Mouse (Mus musculus): Measurements from ENCODE around the gene Nup214. TPM values are rescaled to one million over a fixed set of nuclear protein-coding genes. Genes with fewer than 3 reads are reported as not detected.
A peak's percentile ranks its signal among the peaks of the same experiment; 100 is the strongest.

Gene Nup214
- 53.5 and 54.0 TPM in 2 replicates for polyA plus RNA-seq (2014; fragmentation: Nextera tagmentation; extraction: Ambion mirVana)

- peak within 1 kb of the TSS; percentile 98 for H3K4me3 ChIP-seq (ENCODE audit: low read depth, low read length)
- peaks cover 20% of the 10 kb centered on the region for H3K36me3 ChIP-seq (ENCODE audit: control insufficient read depth, insufficient read depth, low read length)
- H3K4me2 ChIP-seq, result peak within 1 kb of the TSS; percentile 98
- ATAC-seq (replicated peaks; ENCODE audit: insufficient number of reproducible peaks, low FRiP score, low TSS enrichment), result peak; percentile 98
- H3K9me3 ChIP-seq (replicated peaks; ENCODE audit: control insufficient read depth, low read length), result no peaks in the 10 kb centered on the region
- peaks cover 9% of the 10 kb centered on the region for H3K4me1 ChIP-seq (ENCODE audit: control insufficient read depth, insufficient read depth, low read length)
- H3K27ac ChIP-seq (ENCODE audit: low read depth, low read length), result peak within 1 kb of the TSS; percentile 73
- no peaks in the 10 kb centered on the region for H3K27me3 ChIP-seq (ENCODE audit: control insufficient read depth, insufficient read depth, low read length)
- under 1% methylated on average over 60 of the region's 60 CpGs for WGBS (ENCODE audit: insufficient replicate concordance)
- H3K9ac ChIP-seq (ENCODE audit: low read depth, low read length), result peak within 1 kb of the TSS; percentile 98
Observed at GRCm38 (mm10) chr2:31974141-31974808, at the start of gene Nup214. Nup214 (plus strand) TSS chr2:31974436.

GRCm38 (mm10) chr2:31924811-31925210 is 49.4 kb upstream of the Nup214 start:
- WGBS (ENCODE audit: insufficient replicate concordance), result 31% methylated on average over 9 of the region's 9 CpGs
- ATAC-seq (replicated peaks; ENCODE audit: insufficient number of reproducible peaks, low FRiP score, low TSS enrichment), result no peak
- H3K36me3 ChIP-seq (ENCODE audit: control insufficient read depth, insufficient read depth, low read length), result no peaks in the 10 kb centered on the region

GRCm38 (mm10) chr2:31925936-31926335 is 48.3 kb upstream of the Nup214 start:
- Histone ChIP-seq H3K9ac (ENCODE audit: low read depth, low read length) (no peak overlapping the region), H3K27ac (ENCODE audit: low read depth, low read length) (no peak overlapping the region), H3K4me3 (ENCODE audit: low read depth, low read length) (no peak overlapping the region), H3K4me1 (ENCODE audit: control insufficient read depth, insufficient read depth, low read length) (no peaks in the 10 kb centered on the region), H3K9me3 (replicated peaks; ENCODE audit: control insufficient read depth, low read length) (no peaks in the 10 kb centered on the region), H3K4me2 (no peak overlapping the region), H3K27me3 (ENCODE audit: control insufficient read depth, insufficient read depth, low read length) (peaks cover 26% of the 10 kb centered on the region), H3K36me3 (ENCODE audit: control insufficient read depth, insufficient read depth, low read length) (no peaks in the 10 kb centered on the region)
- ATAC-seq (replicated peaks; ENCODE audit: insufficient number of reproducible peaks, low FRiP score, low TSS enrichment), result no peak
- WGBS (ENCODE audit: insufficient replicate concordance), result 52% methylated on average over 4 of the region's 4 CpGs

More at GRCm38 (mm10) chr2:31924811-31925210, 49.4 kb upstream of the Nup214 start:
- Histone ChIP-seq H3K27ac (ENCODE audit: low read depth, low read length) (no peak overlapping the region), H3K27me3 (ENCODE audit: control insufficient read depth, insufficient read depth, low read length) (peaks cover 32% of the 10 kb centered on the region), H3K4me3 (ENCODE audit: low read depth, low read length) (no peak overlapping the region), H3K9me3 (replicated peaks; ENCODE audit: control insufficient read depth, low read length) (no peaks in the 10 kb centered on the region), H3K4me1 (ENCODE audit: control insufficient read depth, insufficient read depth, low read length) (no peaks in the 10 kb centered on the region), H3K4me2 (no peak overlapping the region), H3K9ac (ENCODE audit: low read depth, low read length) (no peak overlapping the region)

- Histone ChIP-seq H3K4me3 (ENCODE audit: low read depth, low read length) (no peak overlapping the region), H3K36me3 (ENCODE audit: control insufficient read depth, insufficient read depth, low read length) (no peaks in the 10 kb centered on the region)
Observed at GRCm38 (mm10) chr2:31929664-31930063, 44.6 kb upstream of the Nup214 start.

GRCm38 (mm10) chr2:31934551-31934950 is 39.7 kb upstream of the Nup214 start:
- Histone ChIP-seq H3K9me3 (replicated peaks; ENCODE audit: control insufficient read depth, low read length) (no peaks in the 10 kb centered on the region), H3K4me2 (no peak overlapping the region), H3K4me1 (ENCODE audit: control insufficient read depth, insufficient read depth, low read length) (peaks cover 3% of the 10 kb centered on the region; the same call in 1 of the 2 replicates), H3K9ac (ENCODE audit: low read depth, low read length) (no peak overlapping the region), H3K4me3 (ENCODE audit: low read depth, low read length) (no peak overlapping the region), H3K27ac (ENCODE audit: low read depth, low read length) (no peak overlapping the region), H3K27me3 (ENCODE audit: control insufficient read depth, insufficient read depth, low read length) (no peaks in the 10 kb centered on the region), H3K36me3 (ENCODE audit: control insufficient read depth, insufficient read depth, low read length) (no peaks in the 10 kb centered on the region)
- WGBS (ENCODE audit: insufficient replicate concordance), result 52% methylated on average over 4 of the region's 4 CpGs
- no peak for ATAC-seq (replicated peaks; ENCODE audit: insufficient number of reproducible peaks, low FRiP score, low TSS enrichment)

More at GRCm38 (mm10) chr2:31929664-31930063, 44.6 kb upstream of the Nup214 start:
- no peaks in the 10 kb centered on the region for H3K4me1 ChIP-seq (ENCODE audit: control insufficient read depth, insufficient read depth, low read length)
- no peak overlapping the region for H3K9ac ChIP-seq (ENCODE audit: low read depth, low read length)
- no peaks in the 10 kb centered on the region for H3K9me3 ChIP-seq (replicated peaks; ENCODE audit: control insufficient read depth, low read length)
- 71% methylated on average over 3 of the region's 3 CpGs for WGBS (ENCODE audit: insufficient replicate concordance)
- peaks cover 5% of the 10 kb centered on the region; the same call in 1 of the 2 replicates for H3K27me3 ChIP-seq (ENCODE audit: control insufficient read depth, insufficient read depth, low read length)
- no peak overlapping the region for H3K27ac ChIP-seq (ENCODE audit: low read depth, low read length)
- H3K4me2 ChIP-seq, result no peak overlapping the region
- ATAC-seq (replicated peaks; ENCODE audit: insufficient number of reproducible peaks, low FRiP score, low TSS enrichment), result no peak

GRCm38 (mm10) chr2:31935054-31935453 is 39.2 kb upstream of the Nup214 start:
- H3K27me3 ChIP-seq (ENCODE audit: control insufficient read depth, insufficient read depth, low read length), result no peaks in the 10 kb centered on the region
- no peaks in the 10 kb centered on the region for H3K36me3 ChIP-seq (ENCODE audit: control insufficient read depth, insufficient read depth, low read length)
- WGBS (ENCODE audit: insufficient replicate concordance), result 25% methylated on average over 4 of the region's 4 CpGs
- no peak overlapping the region for H3K27ac ChIP-seq (ENCODE audit: low read depth, low read length)
- H3K9ac ChIP-seq (ENCODE audit: low read depth, low read length), result no peak overlapping the region
- ATAC-seq (replicated peaks; ENCODE audit: insufficient number of reproducible peaks, low FRiP score, low TSS enrichment), result no peak; the same call in 1 of the 2 replicates
- peaks cover 3% of the 10 kb centered on the region; the same call in 1 of the 2 replicates for H3K4me1 ChIP-seq (ENCODE audit: control insufficient read depth, insufficient read depth, low read length)
- no peak overlapping the region for H3K4me3 ChIP-seq (ENCODE audit: low read depth, low read length)
- no peaks in the 10 kb centered on the region for H3K9me3 ChIP-seq (replicated peaks; ENCODE audit: control insufficient read depth, low read length)
- no peak overlapping the region for H3K4me2 ChIP-seq

- H3K4me3 ChIP-seq (ENCODE audit: low read depth, low read length), result no peak overlapping the region
- no peak overlapping the region for H3K4me2 ChIP-seq
- no peak overlapping the region for H3K27ac ChIP-seq (ENCODE audit: low read depth, low read length)
- no peaks in the 10 kb centered on the region for H3K9me3 ChIP-seq (replicated peaks; ENCODE audit: control insufficient read depth, low read length)
- no peaks in the 10 kb centered on the region for H3K27me3 ChIP-seq (ENCODE audit: control insufficient read depth, insufficient read depth, low read length)
- no peak overlapping the region for H3K9ac ChIP-seq (ENCODE audit: low read depth, low read length)
- no peaks in the 10 kb centered on the region for H3K36me3 ChIP-seq (ENCODE audit: control insufficient read depth, insufficient read depth, low read length)
- peaks cover 3% of the 10 kb centered on the region; the same call in 1 of the 2 replicates for H3K4me1 ChIP-seq (ENCODE audit: control insufficient read depth, insufficient read depth, low read length)
- 75% methylated on average over 1 of the region's 1 CpGs for WGBS (ENCODE audit: insufficient replicate concordance)
- no peak for ATAC-seq (replicated peaks; ENCODE audit: insufficient number of reproducible peaks, low FRiP score, low TSS enrichment)
Observed at GRCm38 (mm10) chr2:31938298-31938697, 35.9 kb upstream of the Nup214 start.

- Histone ChIP-seq H3K9me3 (replicated peaks; ENCODE audit: control insufficient read depth, low read length) (no peaks in the 10 kb centered on the region), H3K36me3 (ENCODE audit: control insufficient read depth, insufficient read depth, low read length) (no peaks in the 10 kb centered on the region), H3K27me3 (ENCODE audit: control insufficient read depth, insufficient read depth, low read length) (no peaks in the 10 kb centered on the region), H3K4me3 (ENCODE audit: low read depth, low read length) (no peak overlapping the region), H3K27ac (ENCODE audit: low read depth, low read length) (no peak overlapping the region), H3K4me2 (no peak overlapping the region), H3K4me1 (ENCODE audit: control insufficient read depth, insufficient read depth, low read length) (no peaks in the 10 kb centered on the region), H3K9ac (ENCODE audit: low read depth, low read length) (no peak overlapping the region)
- no peak for ATAC-seq (replicated peaks; ENCODE audit: insufficient number of reproducible peaks, low FRiP score, low TSS enrichment)
- 65% methylated on average over 4 of the region's 4 CpGs for WGBS (ENCODE audit: insufficient replicate concordance)
Observed at GRCm38 (mm10) chr2:31943011-31943410, 31.2 kb upstream of the Nup214 start.

GRCm38 (mm10) chr2:31945580-31945979 is 28.7 kb upstream of the Nup214 start:
- Histone ChIP-seq H3K4me3 (ENCODE audit: low read depth, low read length) (no peak overlapping the region), H3K27me3 (ENCODE audit: control insufficient read depth, insufficient read depth, low read length) (no peaks in the 10 kb centered on the region; the same call in 1 of the 2 replicates), H3K4me2 (no peak overlapping the region), H3K36me3 (ENCODE audit: control insufficient read depth, insufficient read depth, low read length) (no peaks in the 10 kb centered on the region), H3K9ac (ENCODE audit: low read depth, low read length) (no peak overlapping the region), H3K9me3 (replicated peaks; ENCODE audit: control insufficient read depth, low read length) (no peaks in the 10 kb centered on the region), H3K4me1 (ENCODE audit: control insufficient read depth, insufficient read depth, low read length) (no peaks in the 10 kb centered on the region), H3K27ac (ENCODE audit: low read depth, low read length) (no peak overlapping the region)
- no peak for ATAC-seq (replicated peaks; ENCODE audit: insufficient number of reproducible peaks, low FRiP score, low TSS enrichment)
- 73% methylated on average over 2 of the region's 2 CpGs for WGBS (ENCODE audit: insufficient replicate concordance)

Measured in heart, embryonic 11.5 days (tissue).